Mouse (Mus musculus): ENCODE measurements around the gene Elavl2. TPM values are rescaled to one million over a fixed set of nuclear protein-coding genes. Genes with fewer than 3 reads are reported as not detected.

Elavl2 gene
- polyA plus RNA-seq, 1 experiment from 2014 or later = 3.7 TPM

DNA sequence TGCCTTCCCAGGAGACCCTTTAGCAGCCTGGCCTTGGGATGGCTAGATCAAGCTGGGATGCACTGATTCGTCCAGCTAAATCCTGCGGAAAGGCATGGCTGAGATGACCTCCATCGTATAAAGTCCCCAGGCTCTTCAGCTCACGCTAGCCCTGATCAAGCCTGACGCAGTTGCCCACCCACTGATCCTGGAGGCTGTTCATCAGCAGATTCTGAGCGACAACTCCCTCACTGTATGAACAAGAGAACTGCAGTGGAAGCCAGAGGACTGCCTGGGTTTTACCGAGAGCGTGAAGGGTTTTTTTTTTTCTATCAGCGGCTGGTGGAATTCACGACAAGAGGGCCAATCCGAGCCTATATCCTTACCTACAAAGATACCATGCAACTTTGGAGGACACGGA lies 35.3 kb downstream of the Elavl2 start:
- Histone ChIP-seq H3K36me3 (ENCODE audit: control insufficient read depth, insufficient read depth, low read length) (no peaks in the 10 kb centered on the region), H3K4me2 (replicated peaks; ENCODE audit: low read depth, low read length) (no peak overlapping the region), H3K9me3 (ENCODE audit: control insufficient read depth, low read length) (no peaks in the 10 kb centered on the region), H3K4me3 (ENCODE audit: low read length) (no peak overlapping the region), H3K9ac (ENCODE audit: low read depth, low read length) (no peak overlapping the region), H3K27ac (ENCODE audit: low read depth, low read length) (no peak overlapping the region), H3K4me1 (ENCODE audit: control insufficient read depth, insufficient read depth, low read length) (no peaks in the 10 kb centered on the region), H3K27me3 (ENCODE audit: control insufficient read depth, insufficient read depth, low read length) (peaks cover 8% of the 10 kb centered on the region)
- no peak for ATAC-seq (ENCODE audit: low FRiP score, low TSS enrichment)
- WGBS = 87% methylated on average over 12 of the region's 12 CpGs

GRCm38 (mm10) chr4:91363963-91364362 lies 36.6 kb downstream of the Elavl2 start:
- Histone ChIP-seq H3K9me3 (ENCODE audit: control insufficient read depth, low read length) (no peaks in the 10 kb centered on the region), H3K4me2 (replicated peaks; ENCODE audit: low read depth, low read length) (no peak overlapping the region), H3K27ac (ENCODE audit: low read depth, low read length) (no peak overlapping the region), H3K27me3 (ENCODE audit: control insufficient read depth, insufficient read depth, low read length) (peaks cover 4% of the 10 kb centered on the region; the same call in 1 of the 2 replicates), H3K9ac (ENCODE audit: low read depth, low read length) (no peak overlapping the region), H3K4me3 (ENCODE audit: low read length) (no peak overlapping the region), H3K4me1 (ENCODE audit: control insufficient read depth, insufficient read depth, low read length) (no peaks in the 10 kb centered on the region), H3K36me3 (ENCODE audit: control insufficient read depth, insufficient read depth, low read length) (no peaks in the 10 kb centered on the region)
- no peak for ATAC-seq (ENCODE audit: low FRiP score, low TSS enrichment)
- WGBS = 70% methylated on average over 4 of the region's 4 CpGs

GRCm38 (mm10) chr4:91362520-91362919 lies 38.1 kb downstream of the Elavl2 start:
- no peak for ATAC-seq (ENCODE audit: low FRiP score, low TSS enrichment)
- Histone ChIP-seq H3K36me3 (ENCODE audit: control insufficient read depth, insufficient read depth, low read length) (no peaks in the 10 kb centered on the region), H3K27ac (ENCODE audit: low read depth, low read length) (no peak overlapping the region), H3K9ac (ENCODE audit: low read depth, low read length) (no peak overlapping the region), H3K4me1 (ENCODE audit: control insufficient read depth, insufficient read depth, low read length) (no peaks in the 10 kb centered on the region), H3K27me3 (ENCODE audit: control insufficient read depth, insufficient read depth, low read length) (no peaks in the 10 kb centered on the region), H3K4me3 (ENCODE audit: low read length) (no peak overlapping the region), H3K9me3 (ENCODE audit: control insufficient read depth, low read length) (no peaks in the 10 kb centered on the region), H3K4me2 (replicated peaks; ENCODE audit: low read depth, low read length) (no peak overlapping the region)
- 71% methylated on average over 5 of the region's 5 CpGs for WGBS

DNA sequence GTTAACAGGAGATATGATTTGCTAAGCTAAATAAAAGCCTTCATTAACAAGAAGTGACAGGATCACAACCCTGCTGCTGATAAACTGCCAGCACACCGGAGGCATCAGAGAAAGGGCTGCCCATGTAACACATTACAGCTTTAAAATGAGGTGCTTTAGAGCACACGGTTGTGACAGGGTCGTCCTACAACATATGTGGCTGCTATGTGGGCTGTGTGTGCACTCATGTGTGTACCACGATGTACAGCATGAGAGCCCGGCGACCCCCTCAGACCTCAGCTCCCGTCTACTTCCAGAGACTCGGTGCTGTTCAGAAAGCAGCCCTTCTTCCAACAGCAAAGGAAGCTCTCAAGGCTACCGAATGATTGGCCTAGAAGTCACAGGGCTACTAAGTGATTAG lies 47.4 kb downstream of the Elavl2 start:
- H3K9me3 ChIP-seq (ENCODE audit: control insufficient read depth, low read length) = no peaks in the 10 kb centered on the region
- no peak overlapping the region for H3K27ac ChIP-seq (ENCODE audit: low read depth, low read length)
- no peaks in the 10 kb centered on the region for H3K27me3 ChIP-seq (ENCODE audit: control insufficient read depth, insufficient read depth, low read length)
- ATAC-seq (ENCODE audit: low FRiP score, low TSS enrichment) = no peak
- no peak overlapping the region for H3K4me2 ChIP-seq (replicated peaks; ENCODE audit: low read depth, low read length)
- no peak overlapping the region for H3K9ac ChIP-seq (ENCODE audit: low read depth, low read length)
- no peaks in the 10 kb centered on the region for H3K36me3 ChIP-seq (ENCODE audit: control insufficient read depth, insufficient read depth, low read length)
- 53% methylated on average over 9 of the region's 9 CpGs for WGBS
- H3K4me1 ChIP-seq (ENCODE audit: control insufficient read depth, insufficient read depth, low read length) = no peaks in the 10 kb centered on the region
- no peak overlapping the region for H3K4me3 ChIP-seq (ENCODE audit: low read length)

GRCm38 (mm10) chr4:91349579-91349978 lies 51.0 kb downstream of the Elavl2 start:
- Histone ChIP-seq H3K9ac (ENCODE audit: low read depth, low read length) (no peak overlapping the region), H3K4me1 (ENCODE audit: control insufficient read depth, insufficient read depth, low read length) (no peaks in the 10 kb centered on the region), H3K4me2 (replicated peaks; ENCODE audit: low read depth, low read length) (no peak overlapping the region), H3K27ac (ENCODE audit: low read depth, low read length) (no peak overlapping the region), H3K4me3 (ENCODE audit: low read length) (no peak overlapping the region), H3K27me3 (ENCODE audit: control insufficient read depth, insufficient read depth, low read length) (no peaks in the 10 kb centered on the region), H3K36me3 (ENCODE audit: control insufficient read depth, insufficient read depth, low read length) (no peaks in the 10 kb centered on the region), H3K9me3 (ENCODE audit: control insufficient read depth, low read length) (no peaks in the 10 kb centered on the region)
- ATAC-seq (ENCODE audit: low FRiP score, low TSS enrichment) = no peak
- WGBS = 88% methylated on average over 5 of the region's 5 CpGs

DNA sequence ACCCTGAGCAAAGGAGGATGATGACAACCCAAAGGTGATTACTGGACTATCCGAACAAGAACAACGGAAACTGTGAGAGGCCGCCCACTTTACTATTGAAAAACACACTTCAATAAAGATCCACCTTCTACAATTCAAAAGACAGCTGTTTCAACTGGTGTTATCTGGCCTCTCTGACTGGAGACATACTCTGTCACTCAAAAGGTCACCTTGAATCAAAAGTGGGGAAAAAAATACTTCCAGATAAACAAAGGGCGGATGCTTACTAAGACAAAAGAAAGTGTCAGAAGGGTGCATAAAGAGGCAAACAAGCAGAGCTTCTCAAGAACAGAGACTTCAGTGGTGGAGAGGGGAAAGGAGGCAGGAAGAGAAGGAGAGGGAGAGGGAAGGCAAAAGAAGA lies 66.4 kb downstream of the Elavl2 start:
- Histone ChIP-seq H3K9me3 (ENCODE audit: control insufficient read depth, low read length) (no peaks in the 10 kb centered on the region), H3K36me3 (ENCODE audit: control insufficient read depth, insufficient read depth, low read length) (no peaks in the 10 kb centered on the region), H3K9ac (ENCODE audit: low read depth, low read length) (no peak overlapping the region), H3K4me3 (ENCODE audit: low read length) (no peak overlapping the region), H3K27ac (ENCODE audit: low read depth, low read length) (no peak overlapping the region), H3K4me1 (ENCODE audit: control insufficient read depth, insufficient read depth, low read length) (no peaks in the 10 kb centered on the region), H3K4me2 (replicated peaks; ENCODE audit: low read depth, low read length) (no peak overlapping the region), H3K27me3 (ENCODE audit: control insufficient read depth, insufficient read depth, low read length) (no peaks in the 10 kb centered on the region)
- no peak for ATAC-seq (ENCODE audit: low FRiP score, low TSS enrichment)
- 92% methylated on average over 4 of the region's 4 CpGs for WGBS

GRCm38 (mm10) chr4:91310801-91311200 lies 89.8 kb downstream of the Elavl2 start:
- WGBS = 90% methylated on average over 1 of the region's 1 CpGs
- no peak overlapping the region for H3K9ac ChIP-seq (ENCODE audit: low read depth, low read length)
- no peak for ATAC-seq (ENCODE audit: low FRiP score, low TSS enrichment)
- no peaks in the 10 kb centered on the region for H3K4me1 ChIP-seq (ENCODE audit: control insufficient read depth, insufficient read depth, low read length)
- H3K27ac ChIP-seq (ENCODE audit: low read depth, low read length) = no peak overlapping the region
- H3K9me3 ChIP-seq (ENCODE audit: control insufficient read depth, low read length) = no peaks in the 10 kb centered on the region
- no peak overlapping the region for H3K4me3 ChIP-seq (ENCODE audit: low read length)
- H3K27me3 ChIP-seq (ENCODE audit: control insufficient read depth, insufficient read depth, low read length) = no peaks in the 10 kb centered on the region
- H3K4me2 ChIP-seq (replicated peaks; ENCODE audit: low read depth, low read length) = no peak overlapping the region
- H3K36me3 ChIP-seq (ENCODE audit: control insufficient read depth, insufficient read depth, low read length) = no peaks in the 10 kb centered on the region

DNA sequence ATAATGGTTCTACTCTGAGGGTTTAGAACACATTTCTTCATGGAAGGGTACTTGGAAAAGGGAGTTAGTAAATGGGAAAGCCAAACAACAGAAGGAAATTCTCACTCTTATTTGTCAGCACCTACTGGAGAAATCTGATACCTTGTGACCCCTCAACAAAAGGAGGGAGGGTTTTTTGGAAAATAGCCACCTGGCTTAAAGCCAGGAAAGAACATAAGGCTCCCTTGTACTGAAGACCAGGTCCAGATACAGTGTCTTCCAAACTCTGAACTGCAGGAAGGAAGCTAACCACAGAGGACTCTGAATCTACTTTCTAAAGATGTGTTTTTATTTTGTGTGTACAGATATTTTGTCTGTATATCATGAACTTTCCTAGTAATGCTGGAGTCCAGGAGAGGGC lies 102.9 kb downstream of the Elavl2 start:
- Histone ChIP-seq H3K27me3 (ENCODE audit: control insufficient read depth, insufficient read depth, low read length) (no peaks in the 10 kb centered on the region), H3K4me3 (ENCODE audit: low read length) (no peak overlapping the region)
- no peak for ATAC-seq (ENCODE audit: low FRiP score, low TSS enrichment)

DNA sequence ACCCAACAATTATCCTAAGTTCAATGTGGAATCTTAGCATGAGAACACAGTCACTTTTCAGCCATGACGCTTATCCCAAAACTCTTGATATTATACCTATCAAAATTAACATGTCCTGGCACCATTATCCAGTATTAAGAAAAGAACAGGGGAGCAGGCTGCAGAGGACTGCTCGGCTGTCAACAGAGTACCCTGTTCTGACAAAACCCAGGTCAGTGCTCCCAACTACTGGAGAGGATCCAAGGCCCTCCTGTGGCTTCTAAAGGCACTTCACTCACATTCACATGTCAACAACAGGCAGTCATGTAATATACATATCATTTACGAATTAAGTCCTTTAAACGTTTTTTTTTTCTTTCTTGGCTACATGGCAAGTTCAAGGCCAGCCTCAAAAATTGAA lies 105.3 kb downstream of the Elavl2 start:
- H3K9ac ChIP-seq (ENCODE audit: low read depth, low read length) = no peak overlapping the region
- no peak overlapping the region for H3K4me2 ChIP-seq (replicated peaks; ENCODE audit: low read depth, low read length)
- no peak overlapping the region for H3K4me3 ChIP-seq (ENCODE audit: low read length)
- H3K9me3 ChIP-seq (ENCODE audit: control insufficient read depth, low read length) = no peaks in the 10 kb centered on the region
- no peak overlapping the region for H3K27ac ChIP-seq (ENCODE audit: low read depth, low read length)
- 0 out of 2 replicates have a peak, but pooled peaks cover 4% of the 10 kb centered on the region for H3K4me1 ChIP-seq (ENCODE audit: control insufficient read depth, insufficient read depth, low read length)
- no peaks in the 10 kb centered on the region for H3K36me3 ChIP-seq (ENCODE audit: control insufficient read depth, insufficient read depth, low read length)
- 82% methylated on average over 4 of the region's 4 CpGs for WGBS
- ATAC-seq (ENCODE audit: low FRiP score, low TSS enrichment) = no peak
- no peaks in the 10 kb centered on the region for H3K27me3 ChIP-seq (ENCODE audit: control insufficient read depth, insufficient read depth, low read length)

More for the DNA sequence above, 102.9 kb downstream of the Elavl2 start:
- Histone ChIP-seq H3K27ac (ENCODE audit: low read depth, low read length) (no peak overlapping the region), H3K4me2 (replicated peaks; ENCODE audit: low read depth, low read length) (no peak overlapping the region), H3K9ac (ENCODE audit: low read depth, low read length) (no peak overlapping the region), H3K9me3 (ENCODE audit: control insufficient read depth, low read length) (no peaks in the 10 kb centered on the region), H3K36me3 (ENCODE audit: control insufficient read depth, insufficient read depth, low read length) (no peaks in the 10 kb centered on the region), H3K4me1 (ENCODE audit: control insufficient read depth, insufficient read depth, low read length) (0 out of 2 replicates have a peak, but pooled peaks cover 4% of the 10 kb centered on the region)

DNA sequence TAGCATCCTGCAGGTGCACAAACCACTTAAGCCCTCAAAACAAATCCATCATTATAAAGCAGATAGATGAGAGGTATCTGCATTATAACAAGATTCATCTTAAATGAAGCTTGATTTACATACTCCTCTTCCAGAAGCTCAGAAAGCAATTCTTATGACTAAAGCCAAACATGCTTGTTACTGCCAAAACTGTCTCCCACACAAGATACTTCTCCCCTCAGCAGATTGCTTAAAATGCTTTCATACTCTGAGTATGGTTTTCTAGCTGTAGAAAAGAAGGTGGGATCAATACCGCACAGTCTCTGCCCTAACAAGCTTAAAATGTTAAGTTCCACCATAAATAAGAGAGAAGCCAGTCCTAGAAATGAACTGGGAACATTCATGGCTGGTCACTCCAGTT lies 109.1 kb downstream of the Elavl2 start:
- Histone ChIP-seq H3K27ac (ENCODE audit: low read depth, low read length) (no peak overlapping the region), H3K27me3 (ENCODE audit: control insufficient read depth, insufficient read depth, low read length) (no peaks in the 10 kb centered on the region), H3K4me3 (ENCODE audit: low read length) (no peak overlapping the region), H3K4me2 (replicated peaks; ENCODE audit: low read depth, low read length) (no peak overlapping the region), H3K36me3 (ENCODE audit: control insufficient read depth, insufficient read depth, low read length) (no peaks in the 10 kb centered on the region), H3K4me1 (ENCODE audit: control insufficient read depth, insufficient read depth, low read length) (no peaks in the 10 kb centered on the region), H3K9me3 (ENCODE audit: control insufficient read depth, low read length) (no peaks in the 10 kb centered on the region), H3K9ac (ENCODE audit: low read depth, low read length) (no peak overlapping the region)
- no peak for ATAC-seq (ENCODE audit: low FRiP score, low TSS enrichment)
- WGBS = 89% methylated on average over 1 of the region's 1 CpGs

All from kidney, embryonic 14.5 days (tissue).